Comparison of ENCODE assay signal across 12 mouse cellular contexts in genomic region chr4:106209975-106210374, GRCm38 (mm10).
A peak's percentile ranks its signal among the peaks of the same experiment; 100 is the strongest.
DNase-seq lines count a peak whose midpoint lies in the region; ATAC-seq and TF ChIP-seq lines count a peak whose summit lies in the region.
"Had no signal": no experiment of that assay in that cellular context is flagged by ENCODE, and none has a peak within 500 bp of the region (broad histone marks: within the 10 kb centered on the region; RNA-seq: fewer than 3 reads in every experiment).

No protein-coding gene starts in this region.

- WGBS in midbrain, postnatal 0 days = 95% methylated on average over 1 of the region's 1 CpGs
- 93% methylated on average over 1 of the region's 1 CpGs for WGBS in midbrain, embryonic 11.5 days
- 88% methylated on average over 1 of the region's 1 CpGs for WGBS in stomach, postnatal 0 days

- TF ChIP-seq CTCF in midbrain, postnatal 0 days (IDR thresholded peaks at IDR 0.05) = peak; percentile 22
- TF ChIP-seq CTCF in stomach, postnatal 0 days (IDR thresholded peaks at IDR 0.05; ENCODE audit: low read depth) = peak; percentile 52

- no peak overlapping the region for H3K27ac ChIP-seq in midbrain, postnatal 0 days (ENCODE audit: low read depth, low read length)
- H3K27ac ChIP-seq in midbrain, embryonic 11.5 days (ENCODE audit: low read depth, low read length) = no peak overlapping the region
- H3K27ac ChIP-seq in stomach, postnatal 0 days (replicated peaks) = no peak overlapping the region
- H3K27ac ChIP-seq: macrophage; neural tube, embryonic 12.5 days had no signal

- no peak for ATAC-seq in midbrain, postnatal 0 days (ENCODE audit: low FRiP score)
- ATAC-seq in midbrain, embryonic 11.5 days (ENCODE audit: low FRiP score) = no peak
- ATAC-seq in common myeloid progenitor, adult 5-6 weeks (replicated peaks; ENCODE audit: low read depth, poor library complexity, severe bottlenecking) = peak; percentile 39; the same call in 1 of the 2 replicates
- peak; percentile 15; the same call in 1 of the 2 replicates for ATAC-seq in stomach, postnatal 0 days (ENCODE audit: low FRiP score, low TSS enrichment)

- intact Hi-C loops in gastrocnemius, postnatal 36 days (cut with DNase I) = loop anchor here (5.0 to 10.0 kb wide), 3 partner anchors 48 to 265 kb away; no protein-coding TSS in a partner anchor

- H3K4me2 ChIP-seq in midbrain, postnatal 0 days (ENCODE audit: low read depth, low read length, poor library complexity, severe bottlenecking) = no peak overlapping the region
- H3K4me2 ChIP-seq in midbrain, embryonic 11.5 days = no peak overlapping the region
- H3K4me2 ChIP-seq in stomach, postnatal 0 days (replicated peaks; ENCODE audit: low read depth) = no peak overlapping the region
- H3K4me2 ChIP-seq: neural tube, embryonic 12.5 days had no signal

- H3K9ac ChIP-seq in midbrain, postnatal 0 days (replicated peaks; ENCODE audit: low read length, poor library complexity, severe bottlenecking) = no peak overlapping the region
- no peak overlapping the region for H3K9ac ChIP-seq in midbrain, embryonic 11.5 days (ENCODE audit: low read length)
- H3K9ac ChIP-seq in stomach, postnatal 0 days (ENCODE audit: low read length) = no peak overlapping the region
- H3K9ac ChIP-seq: neural tube, embryonic 12.5 days had no signal

- H3K4me3 ChIP-seq in midbrain, postnatal 0 days (ENCODE audit: low read depth, low read length) = no peak overlapping the region
- no peak overlapping the region for H3K4me3 ChIP-seq in midbrain, embryonic 11.5 days (ENCODE audit: low read depth, low read length)
- H3K4me3 ChIP-seq in stomach, postnatal 0 days (ENCODE audit: low read depth, low read length) = no peak overlapping the region
- H3K4me3 ChIP-seq: neural tube, embryonic 12.5 days had no signal

- no peaks in the 10 kb centered on the region for H3K9me3 ChIP-seq in midbrain, postnatal 0 days (ENCODE audit: low read length)
- no peaks in the 10 kb centered on the region for H3K9me3 ChIP-seq in midbrain, embryonic 11.5 days (ENCODE audit: control insufficient read depth, low read length)
- H3K9me3 ChIP-seq in stomach, postnatal 0 days (ENCODE audit: control insufficient read depth, low read length) = no peaks in the 10 kb centered on the region
- H3K9me3 ChIP-seq: neural tube, embryonic 12.5 days had no signal

- no peaks in the 10 kb centered on the region for H3K4me1 ChIP-seq in midbrain, postnatal 0 days (ENCODE audit: insufficient read depth, low read length)
- H3K4me1 ChIP-seq in midbrain, embryonic 11.5 days (ENCODE audit: control insufficient read depth, insufficient read depth, low read length) = no peaks in the 10 kb centered on the region
- H3K4me1 ChIP-seq in stomach, postnatal 0 days (replicated peaks; ENCODE audit: control insufficient read depth, insufficient read depth) = no peaks in the 10 kb centered on the region

- no peak for TF ChIP-seq EP300 in stomach, postnatal 0 days (optimal IDR thresholded peaks at IDR 0.05)

- DNase-seq in adrenal gland, adult 2 months = peak; percentile 48
- DNase-seq in adrenal gland, adult 8-10 months = no peak
- DNase-seq in midbrain, postnatal 0 days (ENCODE audit: low spot score) = no peak
- DNase-seq in midbrain, embryonic 11.5 days (ENCODE audit: low spot score, missing footprints) = no peak
- DNase-seq in stomach, postnatal 0 days (ENCODE audit: low spot score) = no peak
- DNase-seq in right cerebral cortex, postnatal 10 days (ENCODE audit: low spot score in 2 of 2) = no peak
- DNase-seq in gastrocnemius, postnatal 36 days = no peak
- DNase-seq: cerebellum, postnatal 36 days; heart, adult 18-20 months had no signal

- no peaks in the 10 kb centered on the region for H3K36me3 ChIP-seq in midbrain, postnatal 0 days (ENCODE audit: insufficient read depth, low read length)
- no peaks in the 10 kb centered on the region for H3K36me3 ChIP-seq in midbrain, embryonic 11.5 days (ENCODE audit: control insufficient read depth, insufficient read depth, low read length)
- no peaks in the 10 kb centered on the region for H3K36me3 ChIP-seq in stomach, postnatal 0 days (ENCODE audit: control insufficient read depth, insufficient read depth, low read length)
- H3K36me3 ChIP-seq: neural tube, embryonic 12.5 days had no signal

- no peaks in the 10 kb centered on the region for H3K27me3 ChIP-seq in midbrain, postnatal 0 days (ENCODE audit: insufficient read depth, low read length)
- no peaks in the 10 kb centered on the region for H3K27me3 ChIP-seq in midbrain, embryonic 11.5 days (ENCODE audit: control insufficient read depth, insufficient read depth, low read length)
- H3K27me3 ChIP-seq in stomach, postnatal 0 days (ENCODE audit: control insufficient read depth, insufficient read depth, low read length) = no peaks in the 10 kb centered on the region
- H3K27me3 ChIP-seq: neural tube, embryonic 12.5 days had no signal

Comparison
In these comparisons a context has a peak if more than half of its experiments do, and no peak if none do; other contexts are left out.
1. ATAC-seq: peak in common myeloid progenitor, adult 5-6 weeks (single experiment) and stomach, postnatal 0 days (single experiment); none in midbrain, postnatal 0 days (single experiment) and midbrain, embryonic 11.5 days (single experiment).